Mouse (Mus musculus) small intestine, adult 2 months (tissue): ENCODE results near the gene Phox2a. TPM values are rescaled to one million over a fixed set of nuclear protein-coding genes. Genes with fewer than 3 reads are reported as not detected.

ENCODE experiments used
- H3K27ac ChIP-seq: fragments of 200-500 bp; 2 replicates; pipeline ENCODE4 v1.5.1; 2012; ENCODE audit warnings: low read depth, low read length, control low read depth, inconsistent platforms; ENCODE audit not compliant: insufficient read depth
- H3K27me3 ChIP-seq: fragments of 200-500 bp; 2 replicates; pipeline ENCODE4 v1.6.1; 2012; ENCODE audit warnings: mild to moderate bottlenecking, moderate library complexity, low read length, inconsistent platforms; ENCODE audit not compliant: control insufficient read depth, insufficient read depth
- H3K36me3 ChIP-seq: fragments of 200-500 bp; 2 replicates; pipeline ENCODE4 v1.6.1; 2012; ENCODE audit warnings: mild to moderate bottlenecking, low read length, control low read depth, inconsistent platforms; ENCODE audit not compliant: control insufficient read depth, insufficient read depth
- H3K4me1 ChIP-seq: fragments of 200-500 bp; 2 replicates; pipeline ENCODE4 v1.6.1; 2012; ENCODE audit warnings: low read length, inconsistent platforms, mixed read lengths; ENCODE audit not compliant: control insufficient read depth, insufficient read depth, insufficient read length
- H3K4me3 ChIP-seq: fragments of 200-500 bp; 2 replicates; pipeline ENCODE4 v1.5.1; 2012; ENCODE audit warnings: low read depth, mild to moderate bottlenecking, control low read depth, inconsistent platforms, low read length, moderate library complexity
- CTCF ChIP-seq: fragments of 200-500 bp; IDR thresholded peaks from 2 replicates; pipeline ENCODE4 v1.5.1; 2012; ENCODE audit warnings: low read depth, mild to moderate bottlenecking, control low read depth, inconsistent platforms, low read length, moderate library complexity, mixed read lengths; ENCODE audit not compliant: insufficient replicate concordance, insufficient read length; ENCODE audit errors: extremely low read depth
- POLR2A ChIP-seq: fragments of 200-500 bp; IDR thresholded peaks from 2 replicates; pipeline ENCODE4 v1.6.1; 2012; ENCODE audit warnings: low read depth, mild to moderate bottlenecking, control low read depth, inconsistent platforms, low read length, moderate library complexity
- WGBS: fragments of 180-500 bp; shearing (Covaris S2); methylation state at CpG from one replicate; pipeline ENCODE4 v1.1.7; 2018; 5-methylcytosine and 5-hydroxymethylcytosine counted together
- polyA plus RNA-seq: library from polyadenylated mRNA; depleted of rRNA; stranded (reverse); fragments of >200 nt; gene quantifications from 2 replicates; pipeline ENCODE4 v1.2.3, GENCODE M21; 2012; rRNA removed

Gene Phox2a
- polyA plus RNA-seq, 1 experiment = 0.61 TPM

- Histone ChIP-seq H3K27ac (no peak within 1 kb of the TSS), H3K36me3 (no peaks in the 10 kb centered on the region), H3K27me3 (no peaks in the 10 kb centered on the region), H3K4me3 (no peak within 1 kb of the TSS), H3K4me1 (no peaks in the 10 kb centered on the region; the same call in 1 of the 2 replicates)
- 52% methylated on average over 3 of the region's 3 CpGs for WGBS
- TF ChIP-seq POLR2A = no peak
- no peak for TF ChIP-seq CTCF
Measured at GRCm38 (mm10) chr7:101863415-101863814, 45.3 kb downstream of the Phox2a start, which contains the start of gene Anapc15. Gene Anapc15, plus strand, starts transcription at chr7:101863715.

DNA sequence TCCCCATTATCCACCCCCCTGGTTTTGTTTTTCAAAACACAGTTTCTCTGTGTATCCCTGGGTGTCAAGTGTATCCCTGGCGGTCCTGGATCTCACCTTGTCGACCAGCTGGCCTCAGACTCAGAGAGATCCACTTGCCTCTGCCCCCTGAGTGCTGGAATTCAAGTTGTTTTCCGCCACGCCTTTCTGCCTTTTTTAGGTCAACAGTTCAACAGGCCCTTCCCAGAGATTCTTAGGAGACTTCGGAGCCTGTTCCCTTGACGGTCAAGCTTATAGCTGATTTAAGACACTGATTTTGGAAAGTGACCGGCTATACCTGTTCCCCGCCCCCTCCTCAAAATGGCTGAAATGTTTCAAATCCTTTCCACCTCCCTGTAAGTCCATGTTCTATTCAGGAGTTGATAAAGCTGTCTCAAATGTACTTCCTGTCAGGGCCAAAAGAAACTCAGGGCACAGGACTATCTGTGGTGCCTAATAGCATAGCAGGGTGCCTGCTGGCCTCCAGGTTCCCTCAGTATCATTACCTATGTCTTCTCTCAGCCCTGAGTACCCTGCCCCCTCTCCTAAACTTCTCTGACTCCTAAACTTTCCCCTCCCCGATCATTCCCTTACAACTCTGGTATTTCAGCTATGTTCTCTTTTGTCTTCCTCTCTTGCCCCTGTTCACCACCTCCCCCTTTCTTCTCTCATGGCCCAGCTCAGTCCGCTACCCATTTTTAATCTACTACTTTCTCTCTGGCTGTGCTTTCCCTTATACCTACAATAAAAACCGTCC is 48.6 kb downstream of the Phox2a start:
- Histone ChIP-seq H3K4me3 (no peak overlapping the region), H3K4me1 (no peaks in the 10 kb centered on the region), H3K36me3 (no peaks in the 10 kb centered on the region), H3K27ac (no peak overlapping the region), H3K27me3 (no peaks in the 10 kb centered on the region)
- 82% methylated on average over 11 of the region's 11 CpGs for WGBS
- TF ChIP-seq CTCF (no peak), POLR2A (no peak)

- 98% methylated on average over 4 of the region's 4 CpGs for WGBS
- Histone ChIP-seq H3K27ac (no peak overlapping the region), H3K36me3 (no peaks in the 10 kb centered on the region), H3K27me3 (no peaks in the 10 kb centered on the region), H3K4me1 (no peaks in the 10 kb centered on the region), H3K4me3 (no peak overlapping the region)
- no peak for TF ChIP-seq POLR2A
- TF ChIP-seq CTCF = no peak
Measured at GRCm38 (mm10) chr7:101867482-101867881, 49.4 kb downstream of the Phox2a start.

DNA sequence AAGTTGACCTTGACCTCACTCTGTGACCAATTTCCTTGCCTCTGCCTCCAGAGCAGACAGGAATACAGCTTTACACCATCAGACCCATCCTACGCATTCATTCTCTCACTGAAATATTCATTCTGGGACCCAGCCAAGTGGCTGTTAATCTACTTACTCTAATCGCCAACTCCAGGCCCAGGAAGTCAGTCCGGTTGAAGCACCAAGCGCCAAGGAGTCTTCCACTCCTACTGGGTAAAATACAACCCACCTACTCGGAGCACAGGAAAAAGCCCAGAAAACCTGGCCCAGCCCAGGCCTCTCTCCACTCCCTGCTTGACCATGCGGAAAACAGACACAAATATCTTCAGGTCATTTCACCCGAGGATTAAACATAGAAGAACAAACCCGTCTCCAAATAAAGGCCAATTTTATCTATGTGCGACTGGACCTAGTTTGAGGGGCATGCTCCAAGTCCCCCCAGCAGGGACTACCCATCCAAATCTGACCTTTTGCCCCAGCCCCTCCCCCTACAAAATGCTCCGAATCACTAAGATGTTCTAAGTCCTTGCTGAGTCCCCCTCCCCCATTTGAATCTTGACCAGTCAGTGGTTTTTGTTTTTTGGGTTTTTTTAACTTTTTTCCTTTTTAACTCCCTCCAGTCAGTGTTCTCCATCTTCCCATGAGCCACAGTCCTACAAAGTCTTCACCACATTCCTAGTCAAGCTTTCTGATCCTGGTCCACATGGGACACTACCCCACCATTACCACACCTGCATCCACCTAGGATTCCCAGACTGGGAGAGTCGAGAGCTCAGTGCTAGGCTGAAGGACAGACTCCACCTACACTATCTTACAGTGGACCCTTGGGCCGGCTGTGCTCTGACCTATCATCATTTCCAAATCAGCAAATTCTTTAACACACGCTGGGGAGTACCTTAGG is 50.4 kb downstream of the Phox2a start:
- no peak overlapping the region for H3K4me3 ChIP-seq
- H3K4me1 ChIP-seq = no peaks in the 10 kb centered on the region
- 77% methylated on average over 13 of the region's 13 CpGs for WGBS
- H3K27ac ChIP-seq = no peak overlapping the region
- TF ChIP-seq CTCF = no peak
- no peaks in the 10 kb centered on the region for H3K27me3 ChIP-seq
- H3K36me3 ChIP-seq = no peaks in the 10 kb centered on the region

DNA sequence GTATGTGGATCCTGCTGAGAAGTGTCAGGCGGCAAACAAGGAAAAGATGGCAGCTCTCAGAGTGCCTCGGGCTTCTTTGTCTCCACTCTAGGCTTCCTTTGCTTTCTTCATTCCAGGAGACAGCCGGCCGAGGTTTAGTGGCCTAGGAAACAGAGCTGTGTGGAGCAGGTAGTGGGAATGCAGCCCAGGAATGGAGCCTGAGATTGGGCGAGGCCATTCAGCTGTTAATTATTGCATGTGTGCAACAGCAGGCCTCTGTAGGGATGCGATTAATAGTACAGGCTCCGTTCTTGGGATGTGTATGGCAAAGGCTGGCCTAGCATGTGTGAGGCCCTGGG is 51.0 kb downstream of the Phox2a start:
- no peak overlapping the region for H3K27ac ChIP-seq
- WGBS = 56% methylated on average over 7 of the region's 7 CpGs
- no peaks in the 10 kb centered on the region for H3K4me1 ChIP-seq
- no peaks in the 10 kb centered on the region for H3K27me3 ChIP-seq
- TF ChIP-seq POLR2A = no peak
- no peak for TF ChIP-seq CTCF
- no peak overlapping the region for H3K4me3 ChIP-seq
- H3K36me3 ChIP-seq = no peaks in the 10 kb centered on the region

DNA sequence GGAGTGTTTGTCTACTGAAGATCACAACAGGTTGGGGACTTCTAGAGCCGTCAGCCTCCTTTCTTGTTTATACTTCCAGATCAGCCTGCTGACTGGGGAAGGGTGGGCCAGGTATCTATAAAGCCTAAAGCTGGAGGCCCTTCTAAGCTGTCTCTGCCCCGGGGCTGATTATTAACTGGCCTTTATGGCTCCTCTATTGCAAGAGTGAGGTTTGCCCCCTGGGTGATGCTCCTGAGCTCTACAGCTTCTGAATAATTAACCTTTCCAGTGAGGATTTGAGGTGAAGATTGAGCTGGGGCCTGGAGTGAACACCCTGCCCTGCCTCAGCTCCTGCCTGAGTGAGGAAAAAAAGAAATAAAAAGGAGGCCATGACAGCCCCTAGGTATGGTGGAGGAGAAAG is 52.5 kb downstream of the Phox2a start, which contains the start of gene Folr1:
TSS of gene Folr1 (minus strand) at position 160 of the 400 bp plus-strand sequence.
- no peaks in the 10 kb centered on the region for H3K27me3 ChIP-seq
- H3K4me1 ChIP-seq = no peaks in the 10 kb centered on the region
- 34% methylated on average over 2 of the region's 2 CpGs for WGBS
- no peak within 1 kb of the TSS for H3K4me3 ChIP-seq
- H3K36me3 ChIP-seq = no peaks in the 10 kb centered on the region
- TF ChIP-seq POLR2A (no peak), CTCF (no peak)
- H3K27ac ChIP-seq = no peak within 1 kb of the TSS

- Histone ChIP-seq H3K4me3 (no peak overlapping the region), H3K27me3 (no peaks in the 10 kb centered on the region), H3K4me1 (no peaks in the 10 kb centered on the region), H3K27ac (no peak overlapping the region), H3K36me3 (no peaks in the 10 kb centered on the region)
- TF ChIP-seq POLR2A (no peak), CTCF (no peak)
- 55% methylated on average over 3 of the region's 3 CpGs for WGBS
Measured at GRCm38 (mm10) chr7:101871296-101871695, 53.2 kb downstream of the Phox2a start.

Other genes starting within 250 kb of the Phox2a start
- gene Art2b, start 232.7 kb upstream of the Phox2a start, polyA plus RNA-seq = 2.5 and 4.1 TPM in 2 replicates
- gene Clpb, start 154.7 kb upstream of the Phox2a start, polyA plus RNA-seq = 5.5 and 7.2 TPM in 2 replicates
- 53.0 and 108 TPM in 2 replicates for gene Inppl1, start 19.9 kb downstream of the Phox2a start, polyA plus RNA-seq
- gene Folr2, start 38.9 kb downstream of the Phox2a start, polyA plus RNA-seq = 0.52 and 7.5 TPM in 2 replicates
- 13.2 and 22.6 TPM in 2 replicates for gene Anapc15, start 45.4 kb downstream of the Phox2a start, polyA plus RNA-seq
- gene Folr1, start 52.5 kb downstream of the Phox2a start, polyA plus RNA-seq = 0.84 and 0.85 TPM in 2 replicates
- gene Lamtor1, start 87.6 kb downstream of the Phox2a start, polyA plus RNA-seq = 117 and 177 TPM in 2 replicates
- gene Tomt, start 88.0 kb downstream of the Phox2a start, polyA plus RNA-seq = 0.03 TPM in 1 of 2 replicates, not detected in the other
- gene Lrrc51, start 115.6 kb downstream of the Phox2a start, polyA plus RNA-seq = 2.8 and 3.4 TPM in 2 replicates
- gene Numa1, start 115.8 kb downstream of the Phox2a start, polyA plus RNA-seq = 43.1 and 63.1 TPM in 2 replicates
- 6.2 and 11.2 TPM in 2 replicates for gene Il18bp, start 200.4 kb downstream of the Phox2a start, polyA plus RNA-seq
- 16.1 and 26.0 TPM in 2 replicates for gene Rnf121, start 247.2 kb downstream of the Phox2a start, polyA plus RNA-seq
- 4.5 and 8.3 TPM in 2 replicates for gene Xndc1, start 247.2 kb downstream of the Phox2a start, polyA plus RNA-seq
- 0.88 and 1.6 TPM in 2 replicates for gene Xntrpc, start 247.4 kb downstream of the Phox2a start, polyA plus RNA-seq